Mouse (Mus musculus) intestine, embryonic 16.5 days (tissue): ENCODE data around the gene Mif4gd. TPM values are rescaled to one million over a fixed set of nuclear protein-coding genes. Genes with fewer than 3 reads are reported as not detected.
"Not testable (repeated sequence)": the region's sequence is repeated elsewhere in the genome, so short reads cannot be mapped to it uniquely, and the experiment has no call there.

Experiments used
- ATAC-seq: fragments of 200-750 bp; cut with Nextera tagmentation; 2 replicates; pipeline ENCODE4 v1.8.0; 2017; ENCODE audit warnings: moderate TSS enrichment, moderate library complexity
- H3K27ac ChIP-seq: fragments of 300-500 bp; sonication (generic); 2 replicates; pipeline ENCODE4 v1.5.1; 2014; ENCODE audit warnings: mild to moderate bottlenecking, low read length
- H3K27me3 ChIP-seq: fragments of 300-500 bp; sonication (generic); replicated peaks from 2 replicates; pipeline ENCODE4 v1.6.1; 2014; ENCODE audit warnings: low read length, control low read depth, mixed read lengths; ENCODE audit not compliant: control insufficient read depth, insufficient read depth
- H3K36me3 ChIP-seq: fragments of 300-500 bp; sonication (generic); 2 replicates; pipeline ENCODE4 v1.6.1; 2014; ENCODE audit warnings: low read length, control low read depth; ENCODE audit not compliant: control insufficient read depth, insufficient read depth
- H3K4me1 ChIP-seq: fragments of 300-500 bp; sonication (generic); 2 replicates; pipeline ENCODE4 v1.6.1; 2014; ENCODE audit warnings: low read length, control low read depth, mixed read lengths; ENCODE audit not compliant: control insufficient read depth, insufficient read depth
- H3K4me2 ChIP-seq: fragments of 300-500 bp; sonication (generic); 2 replicates; pipeline ENCODE4 v1.6.1; 2014; ENCODE audit warnings: low read depth, low read length, control low read depth
- H3K4me3 ChIP-seq: fragments of 300-500 bp; sonication (generic); 2 replicates; pipeline ENCODE4 v1.5.1; 2014; ENCODE audit warnings: mild to moderate bottlenecking, low read length
- H3K9ac ChIP-seq: fragments of 300-500 bp; sonication (generic); 2 replicates; pipeline ENCODE4 v1.6.1; 2014; ENCODE audit warnings: low read depth, low read length
- H3K9me3 ChIP-seq: fragments of 300-500 bp; sonication (generic); 2 replicates; pipeline ENCODE4 v1.6.1; 2016; ENCODE audit warnings: low read length, control low read depth; ENCODE audit not compliant: control insufficient read depth
- WGBS: fragments of 180-500 bp; shearing (Covaris S2); extraction: QIAGEN DNeasy Blood & Tissue Kit; methylation state at CpG from one replicate; pipeline ENCODE4 v1.1.7; 2014; 5-methylcytosine and 5-hydroxymethylcytosine counted together
- polyA plus RNA-seq: library from polyadenylated mRNA; unstranded; fragments of >200 nt; fragmentation: Nextera tagmentation; extraction: Ambion mirVana; gene quantifications from 2 replicates; pipeline ENCODE4 v1.2.1, GENCODE M21; 2015

The Mif4gd gene
- 33.5 and 34.5 TPM in 2 replicates for polyA plus RNA-seq

DNA sequence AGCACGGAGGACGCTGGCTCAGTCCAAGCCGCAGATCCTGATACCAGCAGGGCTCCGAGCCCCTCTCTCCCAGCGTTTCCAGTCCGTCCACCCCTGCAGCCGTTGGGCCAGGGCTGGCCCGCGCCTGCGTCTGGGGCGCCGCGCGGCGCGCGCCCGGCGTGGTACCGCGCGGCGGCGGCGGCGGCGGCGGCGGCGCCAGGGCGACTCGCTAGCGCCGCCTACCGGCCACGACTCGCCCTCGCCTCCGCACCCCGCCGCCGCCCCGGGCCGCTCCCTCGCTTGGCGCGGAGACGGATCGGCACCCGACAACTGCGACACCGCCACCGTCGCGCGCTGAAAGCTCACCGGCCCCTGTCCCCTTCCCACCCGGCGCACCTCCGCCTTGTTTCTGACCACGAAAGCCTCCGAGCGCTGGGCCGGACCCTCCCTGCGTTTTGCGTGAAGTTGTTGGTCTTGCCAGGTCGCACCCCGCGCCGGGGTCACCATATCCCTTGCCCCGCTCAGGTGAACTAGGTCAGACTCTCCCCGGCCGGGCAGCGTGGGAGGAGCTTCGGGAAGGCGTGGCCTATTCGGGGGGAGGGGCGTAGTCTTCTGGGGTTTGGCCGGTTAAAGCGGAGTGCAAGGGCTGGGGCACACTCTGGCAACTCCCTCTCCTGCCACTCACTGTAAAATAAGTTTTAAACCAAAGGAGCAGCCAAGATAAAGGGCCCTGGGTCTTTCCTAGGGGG, at the start of gene Mif4gd:
Mif4gd (minus strand) TSS at position 560 of the 728 bp plus-strand sequence.
- peak within 1 kb of the TSS; percentile 69 for H3K4me3 ChIP-seq
- peak; percentile 92 for ATAC-seq
- H3K27me3 ChIP-seq, result no peaks in the 10 kb centered on the region
- H3K36me3 ChIP-seq, result peaks cover 2% of the 10 kb centered on the region
- under 1% methylated on average over 79 of the region's 80 CpGs for WGBS
- peaks cover 15% of the 10 kb centered on the region for H3K4me1 ChIP-seq
- H3K4me2 ChIP-seq, result peak within 1 kb of the TSS; percentile 90
- H3K9ac ChIP-seq, result peak within 1 kb of the TSS; percentile 80
- no peaks in the 10 kb centered on the region for H3K9me3 ChIP-seq
- peak within 1 kb of the TSS; percentile 96 for H3K27ac ChIP-seq

GRCm38 (mm10) chr11:115660376-115660775, 47.6 kb upstream of the Mif4gd start:
- Histone ChIP-seq H3K4me1 (0 out of 2 replicates have a peak, but pooled peaks cover 3% of the 10 kb centered on the region), H3K36me3 (no peaks in the 10 kb centered on the region), H3K27ac (no peak overlapping the region), H3K27me3 (no peaks in the 10 kb centered on the region), H3K4me2 (no peak overlapping the region), H3K4me3 (no peak overlapping the region), H3K9ac (no peak overlapping the region), H3K9me3 (no peaks in the 10 kb centered on the region)
- 94% methylated on average over 4 of the region's 4 CpGs for WGBS
- no peak for ATAC-seq

DNA sequence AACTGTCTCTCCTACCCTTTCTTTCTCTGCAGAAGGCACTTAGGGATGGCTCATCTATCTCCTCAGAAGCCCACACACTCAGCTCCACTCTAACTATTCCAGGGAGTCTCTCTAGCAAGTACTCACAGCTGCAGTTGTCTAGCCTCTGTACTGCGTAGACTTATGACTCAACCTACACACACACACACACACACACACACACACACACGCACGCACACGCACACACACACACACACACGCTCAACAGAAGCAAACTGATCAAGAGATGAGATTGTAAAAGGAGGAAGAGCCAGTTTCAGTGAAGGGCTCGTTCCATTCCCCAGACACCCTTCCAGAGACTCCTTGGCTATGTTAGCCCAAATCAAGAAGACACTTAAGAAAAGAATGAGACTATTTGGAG, 45.8 kb upstream of the Mif4gd start:
- 85% methylated on average over 6 of the region's 6 CpGs for WGBS
- H3K4me2 ChIP-seq, result no peak overlapping the region
- H3K27me3 ChIP-seq, result no peaks in the 10 kb centered on the region

GRCm38 (mm10) chr11:115654128-115654527, 41.4 kb upstream of the Mif4gd start:
- WGBS, result 81% methylated on average over 2 of the region's 2 CpGs

More for the DNA sequence above, 45.8 kb upstream of the Mif4gd start:
- no peak for ATAC-seq
- Histone ChIP-seq H3K4me3 (no peak overlapping the region), H3K4me1 (no peaks in the 10 kb centered on the region), H3K9me3 (no peaks in the 10 kb centered on the region), H3K27ac (no peak overlapping the region), H3K36me3 (no peaks in the 10 kb centered on the region), H3K9ac (no peak overlapping the region)

DNA sequence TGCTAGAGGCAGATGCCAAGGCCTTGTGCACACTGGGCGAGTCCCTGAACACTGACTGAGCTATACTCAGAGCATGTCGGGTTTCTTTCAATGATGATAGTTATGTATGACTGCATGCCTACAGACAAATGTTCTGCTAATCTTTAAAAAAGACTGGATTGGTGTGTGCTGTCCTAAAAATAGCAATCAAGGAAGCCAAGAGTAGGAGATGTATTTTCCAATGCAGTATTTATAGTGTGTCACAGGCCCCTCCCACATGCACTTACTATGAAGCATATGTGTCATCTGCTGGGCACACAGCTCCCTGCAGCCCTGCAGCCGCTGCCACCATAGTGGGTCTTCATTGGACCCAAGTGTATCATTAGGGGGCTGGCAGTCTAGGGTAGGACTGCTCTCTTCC, 40.4 kb upstream of the Mif4gd start:
- Histone ChIP-seq H3K36me3 (no peaks in the 10 kb centered on the region), H3K4me1 (no peaks in the 10 kb centered on the region), H3K4me3 (no peak overlapping the region), H3K27me3 (no peaks in the 10 kb centered on the region), H3K4me2 (no peak overlapping the region), H3K27ac (no peak overlapping the region; the same call in 1 of the 2 replicates), H3K9ac (no peak overlapping the region), H3K9me3 (no peaks in the 10 kb centered on the region)
- no peak for ATAC-seq
- WGBS, result 86% methylated on average over 3 of the region's 3 CpGs

More at GRCm38 (mm10) chr11:115654128-115654527, 41.4 kb upstream of the Mif4gd start:
- no peaks in the 10 kb centered on the region for H3K9me3 ChIP-seq
- H3K27me3 ChIP-seq, result no peaks in the 10 kb centered on the region
- H3K4me3 ChIP-seq, result no peak overlapping the region
- H3K4me2 ChIP-seq, result no peak overlapping the region
- ATAC-seq, result no peak
- H3K4me1 ChIP-seq, result no peaks in the 10 kb centered on the region
- H3K36me3 ChIP-seq, result no peaks in the 10 kb centered on the region
- no peak overlapping the region for H3K9ac ChIP-seq
- no peak overlapping the region for H3K27ac ChIP-seq

- H3K4me3 ChIP-seq, result no peak overlapping the region
- no peaks in the 10 kb centered on the region for H3K9me3 ChIP-seq
- WGBS, result 86% methylated on average over 3 of the region's 3 CpGs
- no peak overlapping the region for H3K4me2 ChIP-seq
- no peaks in the 10 kb centered on the region for H3K36me3 ChIP-seq
- H3K27me3 ChIP-seq, result no peaks in the 10 kb centered on the region
- no peaks in the 10 kb centered on the region for H3K4me1 ChIP-seq
- ATAC-seq, result no peak
- H3K9ac ChIP-seq, result no peak overlapping the region
- no peak overlapping the region for H3K27ac ChIP-seq
Measured at GRCm38 (mm10) chr11:115651680-115652079, 38.9 kb upstream of the Mif4gd start.

- Histone ChIP-seq H3K27ac (no peak overlapping the region), H3K4me2 (no peak overlapping the region), H3K27me3 (no peaks in the 10 kb centered on the region), H3K36me3 (no peaks in the 10 kb centered on the region), H3K4me1 (no peaks in the 10 kb centered on the region), H3K9ac (no peak overlapping the region), H3K9me3 (no peaks in the 10 kb centered on the region), H3K4me3 (no peak overlapping the region)
- no peak for ATAC-seq
- WGBS, result 60% methylated on average over 10 of the region's 10 CpGs
Measured at GRCm38 (mm10) chr11:115649706-115650105, 36.9 kb upstream of the Mif4gd start.

DNA sequence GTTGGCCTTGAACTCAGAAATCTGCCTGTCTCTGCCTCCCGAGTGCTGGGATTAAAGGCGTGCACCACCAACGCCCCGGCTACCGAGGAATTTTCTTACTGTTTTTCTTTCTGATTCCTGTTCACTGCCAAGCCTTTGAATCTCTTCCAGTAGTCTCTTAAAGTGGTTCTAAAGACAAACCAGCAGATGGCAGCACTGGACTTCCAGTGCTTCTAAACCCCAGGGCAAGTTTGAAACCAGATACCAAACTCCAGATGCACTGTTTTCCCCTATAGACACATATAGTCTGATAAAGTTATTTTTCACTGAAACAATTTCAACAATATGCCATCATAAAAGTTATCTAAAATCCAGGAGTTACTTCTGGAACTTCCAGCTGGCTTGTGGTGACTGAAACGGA, 34.7 kb upstream of the Mif4gd start:
- 57% methylated on average over 6 of the region's 6 CpGs for WGBS
- Histone ChIP-seq H3K4me3 (no peak overlapping the region), H3K27me3 (no peaks in the 10 kb centered on the region), H3K36me3 (no peaks in the 10 kb centered on the region), H3K4me1 (no peaks in the 10 kb centered on the region), H3K9ac (no peak overlapping the region), H3K4me2 (no peak overlapping the region), H3K9me3 (no peaks in the 10 kb centered on the region), H3K27ac (no peak overlapping the region)
- no peak for ATAC-seq

- no peaks in the 10 kb centered on the region for H3K9me3 ChIP-seq
- H3K4me2 ChIP-seq, result no peak overlapping the region
- ATAC-seq, result no peak
- no peak overlapping the region for H3K27ac ChIP-seq
- H3K36me3 ChIP-seq, result no peaks in the 10 kb centered on the region
- no peak overlapping the region for H3K4me3 ChIP-seq
- 90% methylated on average over 9 of the region's 9 CpGs for WGBS
- no peaks in the 10 kb centered on the region for H3K27me3 ChIP-seq
- no peak overlapping the region for H3K9ac ChIP-seq
- no peaks in the 10 kb centered on the region for H3K4me1 ChIP-seq
Measured at GRCm38 (mm10) chr11:115646439-115646838, 33.7 kb upstream of the Mif4gd start.

DNA sequence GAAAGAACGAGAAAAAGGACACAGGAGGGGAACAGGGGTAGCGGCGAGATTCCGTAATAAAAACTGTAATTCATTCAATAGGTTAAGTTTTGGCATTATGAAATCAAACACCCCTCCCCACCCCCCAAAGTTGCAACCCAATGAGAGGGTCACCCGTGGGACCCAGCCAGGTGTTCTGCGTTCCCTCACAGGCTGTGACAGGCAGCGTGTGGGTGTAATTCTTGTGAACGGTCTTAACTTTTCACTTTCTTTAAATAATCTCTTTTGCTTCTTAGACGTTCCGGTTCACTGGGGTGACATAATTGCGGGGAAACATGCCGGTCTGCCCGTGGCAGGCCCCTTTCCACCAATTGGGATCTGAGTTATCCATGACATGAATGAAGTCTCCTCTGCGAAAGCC, 32.7 kb upstream of the Mif4gd start:
- not testable (repeated sequence) for H3K4me3 ChIP-seq, H3K36me3 ChIP-seq, H3K27me3 ChIP-seq, H3K4me2 ChIP-seq, ATAC-seq, H3K4me1 ChIP-seq, H3K9me3 ChIP-seq, H3K27ac ChIP-seq, H3K9ac ChIP-seq
- WGBS, result 82% methylated on average over 14 of the region's 14 CpGs
